Mouse (Mus musculus) spleen, adult 12 weeks (tissue): Measurements from ENCODE around the gene Pou2f3.

Source experiments
- DNase-seq: peaks from one replicate; pipeline ENCODE4 v3.0.0; 2022; ENCODE audit warnings: low spot score

The Pou2f3 gene

DNA sequence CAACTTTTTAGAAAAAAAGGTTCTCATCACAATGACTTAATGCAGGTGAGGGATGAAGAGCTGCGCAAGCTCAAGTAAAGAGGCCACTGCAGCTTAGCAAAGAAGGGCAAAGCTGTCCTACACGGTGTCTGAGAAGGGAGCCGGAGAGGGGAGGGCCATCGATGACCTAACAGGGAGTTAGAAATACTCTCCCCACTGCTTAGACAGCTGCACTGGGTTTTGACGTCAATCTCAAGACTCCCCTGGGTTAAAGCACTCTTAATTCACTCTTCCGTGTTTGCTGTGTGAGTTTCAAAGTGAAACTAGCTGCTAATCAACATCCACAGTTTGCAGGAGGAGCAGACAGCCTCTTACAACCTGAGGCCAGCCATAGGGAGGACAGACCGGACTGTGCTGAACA, 134.0 kb downstream of the Pou2f3 start:
- DNase-seq = no peak

DNA sequence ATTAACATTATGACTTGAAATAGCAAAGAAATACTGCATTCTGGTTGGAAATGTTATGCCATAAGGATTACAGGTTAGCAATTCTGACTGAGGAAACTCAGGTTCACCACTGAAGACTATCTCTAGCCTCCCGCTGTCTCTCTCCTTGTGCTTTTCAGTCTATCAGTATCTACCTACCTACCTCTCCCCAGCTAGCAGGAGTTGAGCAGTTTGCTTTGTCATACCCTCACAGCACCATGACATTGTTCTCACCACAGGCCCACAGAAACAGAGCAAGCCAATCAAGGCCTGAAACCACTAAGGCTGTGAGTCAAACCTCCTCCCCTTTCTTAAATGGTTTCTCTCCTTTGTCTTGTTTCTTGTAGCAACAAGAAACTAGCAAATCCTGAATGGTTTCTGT, 135.6 kb downstream of the Pou2f3 start:
- DNase-seq = no peak
